Mouse (Mus musculus): ENCODE results near the gene Adamtsl1. TPM values are rescaled to one million over a fixed set of nuclear protein-coding genes. Genes with fewer than 3 reads are reported as not detected.

Gene Adamtsl1
- polyA plus RNA-seq, 1 experiment from 2014 or later: 7.7 TPM

DNA sequence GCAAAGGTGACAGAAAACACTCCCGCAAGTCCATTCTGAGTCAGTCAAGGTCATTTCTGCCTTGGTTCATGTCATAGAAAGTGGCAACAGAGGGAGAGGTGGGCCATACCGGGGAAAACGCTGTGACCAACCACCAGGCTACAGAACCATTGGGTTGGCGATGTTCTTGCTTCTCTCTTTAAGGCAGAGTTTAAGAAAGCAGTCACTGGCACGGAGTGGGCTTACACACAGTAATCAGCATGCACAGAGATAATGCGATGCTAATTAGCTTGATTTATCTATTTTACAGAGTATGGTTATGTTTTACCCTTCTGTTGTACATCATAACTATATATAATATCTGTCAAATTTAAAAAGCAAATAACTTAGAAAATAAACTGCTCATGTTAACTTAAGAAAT lies 531.5 kb downstream of the Adamtsl1 start:
- Histone ChIP-seq H3K27ac (no peak overlapping the region), H3K4me1 (replicated peaks) (0 out of 2 replicates have a peak, but pooled peaks cover 2% of the 10 kb centered on the region), H3K9me3 (no peaks in the 10 kb centered on the region), H3K4me2 (replicated peaks) (no peak overlapping the region), H3K36me3 (no peaks in the 10 kb centered on the region), H3K9ac (no peak overlapping the region), H3K27me3 (replicated peaks) (no peaks in the 10 kb centered on the region), H3K4me3 (replicated peaks) (no peak overlapping the region)
- no peak for ATAC-seq
- 88% methylated on average over 6 of the region's 6 CpGs for WGBS

DNA sequence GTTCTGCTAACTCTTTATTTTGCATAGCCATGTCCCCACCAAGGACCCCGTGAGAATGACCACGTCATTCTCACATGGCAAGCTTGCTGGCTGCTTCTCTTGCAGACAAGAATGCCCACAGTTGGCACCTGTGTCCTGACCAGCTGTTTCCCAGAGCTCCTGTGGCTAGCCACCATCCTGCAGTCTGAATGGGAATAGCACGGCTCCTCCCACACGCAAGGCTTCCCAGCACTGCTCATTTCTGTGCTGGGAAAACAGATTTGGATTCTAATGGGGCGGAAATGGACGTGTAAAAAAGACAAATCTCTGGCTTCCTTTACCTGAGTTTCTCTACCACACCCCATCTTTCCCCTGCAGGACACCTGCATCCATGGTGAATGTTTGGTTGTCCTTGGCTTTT lies 531.9 kb downstream of the Adamtsl1 start:
- no peak overlapping the region for H3K4me2 ChIP-seq (replicated peaks)
- 77% methylated on average over 6 of the region's 6 CpGs for WGBS
- H3K27ac ChIP-seq: no peak overlapping the region
- H3K4me3 ChIP-seq (replicated peaks): no peak overlapping the region
- H3K9ac ChIP-seq: no peak overlapping the region
- H3K36me3 ChIP-seq: no peaks in the 10 kb centered on the region
- 0 out of 2 replicates have a peak, but pooled peaks cover 1% of the 10 kb centered on the region for H3K4me1 ChIP-seq (replicated peaks)
- no peaks in the 10 kb centered on the region for H3K9me3 ChIP-seq
- no peaks in the 10 kb centered on the region for H3K27me3 ChIP-seq (replicated peaks)
- ATAC-seq: no peak

GRCm38 (mm10) chr4:86046881-86047280 lies 532.9 kb downstream of the Adamtsl1 start:
- Histone ChIP-seq H3K4me3 (replicated peaks) (no peak overlapping the region), H3K27me3 (replicated peaks) (no peaks in the 10 kb centered on the region), H3K36me3 (no peaks in the 10 kb centered on the region), H3K9ac (no peak overlapping the region), H3K9me3 (no peaks in the 10 kb centered on the region), H3K4me1 (replicated peaks) (no peaks in the 10 kb centered on the region), H3K27ac (no peak overlapping the region), H3K4me2 (replicated peaks) (no peak overlapping the region)
- 82% methylated on average over 1 of the region's 1 CpGs for WGBS
- ATAC-seq: no peak

- no peaks in the 10 kb centered on the region for H3K27me3 ChIP-seq (replicated peaks)
- H3K27ac ChIP-seq: 0 out of 2 replicates have a peak overlapping the region, but pooled peaks have one; percentile 44
- WGBS: under 1% methylated on average over 19 of the region's 20 CpGs
- ATAC-seq: peak; percentile 83
- no peaks in the 10 kb centered on the region for H3K9me3 ChIP-seq
- H3K4me3 ChIP-seq (replicated peaks): peak overlapping the region; percentile 46
- no peaks in the 10 kb centered on the region for H3K36me3 ChIP-seq
- H3K9ac ChIP-seq: peak overlapping the region; percentile 34
- peak overlapping the region; percentile 76 for H3K4me2 ChIP-seq (replicated peaks)
- 0 out of 2 replicates have a peak, but pooled peaks cover 2% of the 10 kb centered on the region for H3K4me1 ChIP-seq (replicated peaks)
These were observed 539.7 kb downstream of the Adamtsl1 start for GRCm38 (mm10) chr4:86053487-86054237.

DNA sequence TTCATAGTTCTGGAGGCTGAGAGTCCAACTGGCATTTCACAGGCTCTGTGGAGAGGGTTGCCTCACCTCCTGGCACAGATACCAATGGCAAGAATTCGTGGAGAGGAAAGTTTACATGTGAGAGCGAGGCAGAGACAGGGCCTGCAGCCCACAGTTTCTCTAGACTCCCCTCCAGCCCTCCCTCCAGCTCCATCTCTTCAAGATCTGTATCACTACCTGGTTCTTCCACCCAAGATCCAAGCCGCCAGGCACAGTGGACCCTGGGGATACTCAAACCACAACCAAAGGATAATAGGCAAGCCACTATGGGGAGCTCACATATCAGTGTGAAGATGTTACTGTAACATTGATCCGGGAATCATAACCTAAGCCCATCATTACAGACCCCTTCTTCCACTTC lies 546.6 kb downstream of the Adamtsl1 start:
- Histone ChIP-seq H3K27ac (no peak overlapping the region), H3K9ac (no peak overlapping the region), H3K4me1 (replicated peaks) (no peaks in the 10 kb centered on the region), H3K9me3 (no peaks in the 10 kb centered on the region), H3K36me3 (no peaks in the 10 kb centered on the region), H3K4me3 (replicated peaks) (no peak overlapping the region), H3K27me3 (replicated peaks) (no peaks in the 10 kb centered on the region), H3K4me2 (replicated peaks) (no peak overlapping the region)
- WGBS: 75% methylated on average over 4 of the region's 4 CpGs
- ATAC-seq: no peak

DNA sequence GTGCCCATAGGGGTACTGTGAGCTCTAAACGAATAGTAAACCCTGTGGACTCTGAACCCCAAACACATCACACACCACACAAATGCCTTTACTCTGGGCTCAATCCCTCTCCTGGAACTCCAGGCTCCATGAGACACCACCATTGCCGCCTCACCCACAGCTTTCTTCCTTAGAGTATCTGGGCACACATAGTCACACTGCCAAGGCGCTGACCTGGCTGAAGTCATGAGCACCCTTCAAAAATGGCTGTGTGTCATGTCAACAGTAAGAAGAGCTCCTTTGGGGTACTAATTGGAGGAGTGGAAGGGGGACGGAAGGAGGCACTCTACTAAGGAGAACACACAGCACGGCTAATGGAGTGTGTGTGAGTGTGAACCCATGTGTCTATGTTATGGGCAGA lies 554.4 kb downstream of the Adamtsl1 start:
- Histone ChIP-seq H3K27ac (no peak overlapping the region), H3K36me3 (no peaks in the 10 kb centered on the region), H3K4me2 (replicated peaks) (no peak overlapping the region), H3K4me3 (replicated peaks) (no peak overlapping the region), H3K9ac (no peak overlapping the region), H3K27me3 (replicated peaks) (no peaks in the 10 kb centered on the region), H3K9me3 (no peaks in the 10 kb centered on the region), H3K4me1 (replicated peaks) (no peaks in the 10 kb centered on the region)
- 90% methylated on average over 5 of the region's 5 CpGs for WGBS
- ATAC-seq: no peak

DNA sequence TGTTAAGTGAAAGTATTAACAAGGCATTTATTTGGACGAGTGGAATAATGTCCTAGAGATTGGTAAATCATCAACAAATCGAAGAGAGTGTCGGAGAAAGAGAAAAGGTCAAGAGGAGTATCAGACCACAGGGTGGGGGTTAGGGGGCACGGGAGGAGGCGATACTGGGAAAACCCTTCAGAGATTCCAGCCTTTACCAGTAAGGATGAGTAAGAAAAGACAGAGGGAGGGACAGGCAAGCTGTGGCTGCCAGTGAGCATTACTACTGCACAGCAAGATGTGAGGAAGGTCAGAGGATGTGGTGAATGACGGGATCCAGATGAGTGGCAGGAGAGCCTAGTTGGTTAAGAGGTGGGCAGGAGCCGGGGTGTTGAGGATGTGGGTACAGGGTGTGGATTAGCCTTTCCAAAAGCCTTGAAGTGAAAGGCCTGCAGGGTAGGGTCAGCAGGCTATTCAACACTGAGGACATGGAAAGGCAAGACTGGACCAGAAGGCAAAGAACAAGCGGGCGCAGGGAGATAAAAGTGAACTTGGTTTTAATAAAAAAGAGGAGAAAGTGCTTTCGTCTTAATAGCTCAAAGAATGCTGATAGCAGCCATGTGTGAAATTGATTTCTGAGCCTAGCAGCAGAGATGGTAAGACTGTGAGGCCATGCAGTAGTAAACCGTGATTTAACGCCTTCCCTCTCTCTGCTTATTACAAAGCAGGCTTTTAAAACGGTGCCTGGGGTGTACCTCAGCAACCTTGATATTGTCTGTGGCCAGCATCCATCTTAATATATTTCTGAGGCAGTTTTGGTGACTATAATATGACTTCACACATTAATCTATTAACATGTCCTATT lies 555.1 kb downstream of the Adamtsl1 start:
- Histone ChIP-seq H3K4me3 (replicated peaks) (no peak overlapping the region), H3K4me2 (replicated peaks) (no peak overlapping the region), H3K4me1 (replicated peaks) (no peaks in the 10 kb centered on the region), H3K27me3 (replicated peaks) (no peaks in the 10 kb centered on the region), H3K27ac (no peak overlapping the region), H3K9ac (no peak overlapping the region), H3K36me3 (no peaks in the 10 kb centered on the region), H3K9me3 (no peaks in the 10 kb centered on the region)
- 66% methylated on average over 13 of the region's 13 CpGs for WGBS
- ATAC-seq: no peak

DNA sequence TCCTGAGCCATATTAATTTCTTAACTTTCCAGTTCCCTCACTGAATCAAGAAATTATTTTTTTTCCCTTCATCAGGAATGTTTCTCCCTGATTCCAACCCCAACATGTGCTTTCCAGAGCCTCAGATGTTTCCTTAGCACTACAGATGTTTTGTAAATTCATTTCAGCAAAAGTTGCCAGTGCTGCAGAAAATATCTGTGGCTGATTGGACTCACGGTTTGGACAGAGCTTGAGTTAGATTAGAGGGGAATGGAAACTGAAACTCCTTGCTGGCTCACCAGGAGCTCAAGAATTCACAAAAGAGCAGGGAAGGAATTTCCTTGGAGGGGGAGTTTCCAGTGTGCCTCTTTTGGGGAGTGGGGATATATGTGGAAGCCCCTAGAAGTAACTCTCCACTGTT lies 560.9 kb downstream of the Adamtsl1 start:
- no peak overlapping the region for H3K9ac ChIP-seq
- no peak overlapping the region for H3K27ac ChIP-seq
- 25% methylated on average over 1 of the region's 1 CpGs for WGBS
- no peak overlapping the region for H3K4me3 ChIP-seq (replicated peaks)
- no peak for ATAC-seq
- no peaks in the 10 kb centered on the region for H3K36me3 ChIP-seq
- H3K4me1 ChIP-seq (replicated peaks): no peaks in the 10 kb centered on the region
- no peaks in the 10 kb centered on the region for H3K9me3 ChIP-seq
- H3K4me2 ChIP-seq (replicated peaks): no peak overlapping the region
- H3K27me3 ChIP-seq (replicated peaks): no peaks in the 10 kb centered on the region

DNA sequence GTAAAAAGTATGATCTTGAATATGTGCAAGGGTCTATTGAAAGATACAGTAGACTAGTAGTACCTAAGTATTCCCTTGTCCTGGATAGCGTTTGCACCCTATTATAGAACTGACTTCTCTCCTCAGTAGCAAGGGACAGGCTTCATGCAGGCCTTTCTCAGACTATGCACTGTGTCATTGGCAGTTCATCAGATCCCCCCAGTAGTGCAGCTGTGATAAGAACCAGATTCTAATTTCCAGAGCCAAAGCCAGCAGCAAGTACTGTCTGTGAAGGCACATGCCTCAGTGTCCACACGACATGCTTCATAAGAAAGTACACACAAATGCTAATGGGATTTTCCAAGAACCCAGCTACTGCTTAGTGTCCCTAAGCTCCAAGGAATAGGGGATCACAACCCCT lies 563.4 kb downstream of the Adamtsl1 start:
- no peaks in the 10 kb centered on the region for H3K4me1 ChIP-seq (replicated peaks)
- no peaks in the 10 kb centered on the region for H3K27me3 ChIP-seq (replicated peaks)
- H3K9me3 ChIP-seq: no peaks in the 10 kb centered on the region
- ATAC-seq: no peak
- 81% methylated on average over 2 of the region's 2 CpGs for WGBS
- no peak overlapping the region for H3K4me2 ChIP-seq (replicated peaks)
- H3K27ac ChIP-seq: no peak overlapping the region
- no peak overlapping the region for H3K4me3 ChIP-seq (replicated peaks)
- no peaks in the 10 kb centered on the region for H3K36me3 ChIP-seq
- H3K9ac ChIP-seq: no peak overlapping the region

DNA sequence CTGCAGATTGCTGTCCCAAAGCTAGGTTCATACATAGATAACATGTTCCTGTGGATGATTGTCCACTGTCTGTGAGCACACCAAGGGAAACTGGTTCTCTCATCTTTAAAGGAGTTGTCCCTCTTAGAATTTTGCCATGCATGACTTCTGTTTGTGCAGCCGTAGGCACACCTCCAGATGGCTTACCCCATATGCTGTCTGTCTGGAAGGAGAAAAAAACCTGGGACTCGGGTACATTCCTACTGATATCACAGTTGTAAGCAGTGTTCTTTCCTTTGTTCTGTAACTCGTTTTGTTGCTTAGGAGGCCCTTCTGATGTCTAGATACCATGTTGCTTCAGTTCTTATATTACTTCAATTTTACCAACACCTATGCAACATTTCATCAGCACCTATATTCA lies 563.9 kb downstream of the Adamtsl1 start:
- Histone ChIP-seq H3K4me2 (replicated peaks) (no peak overlapping the region), H3K4me3 (replicated peaks) (no peak overlapping the region), H3K27ac (no peak overlapping the region), H3K27me3 (replicated peaks) (no peaks in the 10 kb centered on the region), H3K9ac (no peak overlapping the region), H3K4me1 (replicated peaks) (no peaks in the 10 kb centered on the region), H3K36me3 (no peaks in the 10 kb centered on the region), H3K9me3 (no peaks in the 10 kb centered on the region)
- ATAC-seq: no peak
- WGBS: 74% methylated on average over 3 of the region's 3 CpGs

DNA sequence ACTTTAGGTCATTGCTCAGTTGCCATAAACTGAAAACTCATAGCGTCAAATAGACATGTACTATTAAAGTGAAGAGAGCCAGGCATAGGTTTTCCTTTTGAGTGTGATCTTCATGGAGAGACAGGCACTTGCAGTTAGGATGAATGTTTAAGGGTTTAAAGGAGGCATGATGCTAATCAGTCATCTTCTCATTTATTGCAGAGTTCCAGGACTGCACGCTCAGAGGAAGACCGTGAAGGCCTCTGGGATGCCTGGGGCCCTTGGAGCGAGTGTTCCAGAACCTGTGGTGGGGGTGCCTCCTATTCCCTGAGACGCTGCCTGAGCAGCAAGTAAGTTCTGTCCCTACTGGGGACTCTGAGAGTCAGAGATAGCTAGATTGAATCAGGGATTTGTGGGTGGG lies 573.5 kb downstream of the Adamtsl1 start:
- 81% methylated on average over 5 of the region's 5 CpGs for WGBS
- no peak for ATAC-seq
- H3K9ac ChIP-seq: no peak overlapping the region
- no peak overlapping the region for H3K4me3 ChIP-seq (replicated peaks)
- H3K4me2 ChIP-seq (replicated peaks): no peak overlapping the region
- H3K36me3 ChIP-seq: no peaks in the 10 kb centered on the region
- no peaks in the 10 kb centered on the region for H3K27me3 ChIP-seq (replicated peaks)
- no peak overlapping the region for H3K27ac ChIP-seq
- no peaks in the 10 kb centered on the region for H3K4me1 ChIP-seq (replicated peaks)
- H3K9me3 ChIP-seq: no peaks in the 10 kb centered on the region

DNA sequence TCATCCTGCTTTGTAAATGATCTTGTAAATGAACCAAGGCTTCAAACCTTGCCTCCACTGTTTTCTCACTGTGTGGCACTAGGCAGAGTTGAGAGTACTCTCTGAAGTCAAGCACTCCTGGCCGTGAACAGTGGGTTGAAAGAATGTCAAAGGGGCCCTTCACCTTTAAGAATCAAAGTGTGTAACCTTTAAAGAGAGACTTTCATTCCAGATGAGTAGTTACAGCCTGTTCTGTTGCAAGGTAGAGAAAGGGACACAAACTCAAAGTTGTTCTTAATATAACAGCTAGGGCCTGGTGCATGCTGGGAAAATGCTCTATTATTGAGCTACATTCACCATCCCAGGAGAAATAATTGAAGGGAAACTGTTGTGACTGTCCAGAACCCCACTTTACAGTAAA lies 589.2 kb downstream of the Adamtsl1 start:
- Histone ChIP-seq H3K4me1 (replicated peaks) (no peaks in the 10 kb centered on the region), H3K27me3 (replicated peaks) (no peaks in the 10 kb centered on the region), H3K4me3 (replicated peaks) (no peak overlapping the region), H3K9ac (no peak overlapping the region), H3K27ac (no peak overlapping the region), H3K36me3 (no peaks in the 10 kb centered on the region), H3K4me2 (replicated peaks) (no peak overlapping the region), H3K9me3 (no peaks in the 10 kb centered on the region)
- WGBS: 59% methylated on average over 1 of the region's 1 CpGs
- ATAC-seq: no peak

All from intestine, embryonic 15.5 days (tissue).